Mouse (Mus musculus) intestine, embryonic 16.5 days (tissue): Measurements from ENCODE around the gene Rybp. TPM values are rescaled to one million over a fixed set of nuclear protein-coding genes. Genes with fewer than 3 reads are reported as not detected.

ENCODE experiments used
- ATAC-seq: fragments of 200-750 bp; cut with Nextera tagmentation; 2 replicates; pipeline ENCODE4 v1.8.0; 2017; ENCODE audit warnings: moderate TSS enrichment, moderate library complexity
- H3K27ac ChIP-seq: fragments of 300-500 bp; sonication (generic); 2 replicates; pipeline ENCODE4 v1.5.1; 2014; ENCODE audit warnings: mild to moderate bottlenecking, low read length
- H3K27me3 ChIP-seq: fragments of 300-500 bp; sonication (generic); replicated peaks from 2 replicates; pipeline ENCODE4 v1.6.1; 2014; ENCODE audit warnings: low read length, control low read depth, mixed read lengths; ENCODE audit not compliant: control insufficient read depth, insufficient read depth
- H3K36me3 ChIP-seq: fragments of 300-500 bp; sonication (generic); 2 replicates; pipeline ENCODE4 v1.6.1; 2014; ENCODE audit warnings: low read length, control low read depth; ENCODE audit not compliant: control insufficient read depth, insufficient read depth
- H3K4me1 ChIP-seq: fragments of 300-500 bp; sonication (generic); 2 replicates; pipeline ENCODE4 v1.6.1; 2014; ENCODE audit warnings: low read length, control low read depth, mixed read lengths; ENCODE audit not compliant: control insufficient read depth, insufficient read depth
- H3K4me2 ChIP-seq: fragments of 300-500 bp; sonication (generic); 2 replicates; pipeline ENCODE4 v1.6.1; 2014; ENCODE audit warnings: low read depth, low read length, control low read depth
- H3K4me3 ChIP-seq: fragments of 300-500 bp; sonication (generic); 2 replicates; pipeline ENCODE4 v1.5.1; 2014; ENCODE audit warnings: mild to moderate bottlenecking, low read length
- H3K9ac ChIP-seq: fragments of 300-500 bp; sonication (generic); 2 replicates; pipeline ENCODE4 v1.6.1; 2014; ENCODE audit warnings: low read depth, low read length
- H3K9me3 ChIP-seq: fragments of 300-500 bp; sonication (generic); 2 replicates; pipeline ENCODE4 v1.6.1; 2016; ENCODE audit warnings: low read length, control low read depth; ENCODE audit not compliant: control insufficient read depth
- WGBS: fragments of 180-500 bp; shearing (Covaris S2); extraction: QIAGEN DNeasy Blood & Tissue Kit; methylation state at CpG from one replicate; pipeline ENCODE4 v1.1.7; 2014; 5-methylcytosine and 5-hydroxymethylcytosine counted together
- polyA plus RNA-seq: library from polyadenylated mRNA; unstranded; fragments of >200 nt; fragmentation: Nextera tagmentation; extraction: Ambion mirVana; gene quantifications from 2 replicates; pipeline ENCODE4 v1.2.1, GENCODE M21; 2015

Rybp gene
- polyA plus RNA-seq, 1 experiment from 2014 or later = 6.0 TPM

GRCm38 (mm10) chr6:100218541-100219341 lies 68.5 kb downstream of the Rybp start:
- H3K4me2 ChIP-seq = no peak overlapping the region
- 52% methylated on average over 13 of the region's 13 CpGs for WGBS
- H3K27me3 ChIP-seq = no peaks in the 10 kb centered on the region
- H3K4me1 ChIP-seq = peaks cover 40% of the 10 kb centered on the region
- ATAC-seq = peak; percentile 15; the same call in 1 of the 2 replicates
- H3K36me3 ChIP-seq = no peaks in the 10 kb centered on the region
- no peak overlapping the region for H3K4me3 ChIP-seq
- H3K9ac ChIP-seq = 0 out of 2 replicates have a peak overlapping the region, but pooled peaks have one; percentile 13
- no peak overlapping the region for H3K27ac ChIP-seq
- no peaks in the 10 kb centered on the region for H3K9me3 ChIP-seq

GRCm38 (mm10) chr6:100217507-100217906 lies 69.8 kb downstream of the Rybp start:
- no peak for ATAC-seq
- Histone ChIP-seq H3K36me3 (no peaks in the 10 kb centered on the region), H3K4me3 (no peak overlapping the region), H3K27me3 (no peaks in the 10 kb centered on the region), H3K4me1 (peaks cover 49% of the 10 kb centered on the region), H3K9ac (no peak overlapping the region), H3K9me3 (no peaks in the 10 kb centered on the region), H3K27ac (no peak overlapping the region), H3K4me2 (no peak overlapping the region)
- 90% methylated on average over 8 of the region's 8 CpGs for WGBS

- H3K36me3 ChIP-seq = no peaks in the 10 kb centered on the region
- H3K4me1 ChIP-seq = peaks cover 46% of the 10 kb centered on the region
- no peak overlapping the region for H3K4me2 ChIP-seq
- no peak overlapping the region for H3K4me3 ChIP-seq
- WGBS = 71% methylated on average over 5 of the region's 5 CpGs
- no peaks in the 10 kb centered on the region for H3K9me3 ChIP-seq
- H3K9ac ChIP-seq = no peak overlapping the region
- no peaks in the 10 kb centered on the region for H3K27me3 ChIP-seq
- no peak overlapping the region for H3K27ac ChIP-seq
- ATAC-seq = no peak
These were observed 70.3 kb downstream of the Rybp start for GRCm38 (mm10) chr6:100216945-100217344.

GRCm38 (mm10) chr6:100215809-100216208 lies 71.5 kb downstream of the Rybp start:
- Histone ChIP-seq H3K27me3 (no peaks in the 10 kb centered on the region), H3K4me3 (no peak overlapping the region), H3K9ac (no peak overlapping the region), H3K27ac (no peak overlapping the region), H3K4me1 (peaks cover 41% of the 10 kb centered on the region), H3K9me3 (no peaks in the 10 kb centered on the region), H3K36me3 (no peaks in the 10 kb centered on the region), H3K4me2 (no peak overlapping the region)
- 55% methylated on average over 6 of the region's 6 CpGs for WGBS
- no peak for ATAC-seq

- H3K9me3 ChIP-seq = no peaks in the 10 kb centered on the region
- peaks cover 41% of the 10 kb centered on the region for H3K4me1 ChIP-seq
- no peaks in the 10 kb centered on the region for H3K36me3 ChIP-seq
- H3K27me3 ChIP-seq = no peaks in the 10 kb centered on the region
- 0 out of 2 replicates have a peak overlapping the region, but pooled peaks have one; percentile 5 for H3K4me2 ChIP-seq
- WGBS = 41% methylated on average over 13 of the region's 13 CpGs
- H3K27ac ChIP-seq = no peak overlapping the region
- peak; percentile 65 for ATAC-seq
- no peak overlapping the region for H3K4me3 ChIP-seq
- H3K9ac ChIP-seq = no peak overlapping the region; the same call in 1 of the 2 replicates
These were observed 73.0 kb downstream of the Rybp start for GRCm38 (mm10) chr6:100214132-100214913.

GRCm38 (mm10) chr6:100213596-100213995 lies 73.7 kb downstream of the Rybp start:
- H3K27me3 ChIP-seq = no peaks in the 10 kb centered on the region
- no peaks in the 10 kb centered on the region for H3K36me3 ChIP-seq
- H3K9ac ChIP-seq = no peak overlapping the region
- 74% methylated on average over 9 of the region's 9 CpGs for WGBS
- H3K9me3 ChIP-seq = no peaks in the 10 kb centered on the region
- H3K4me1 ChIP-seq = peaks cover 34% of the 10 kb centered on the region
- H3K27ac ChIP-seq = no peak overlapping the region
- no peak overlapping the region for H3K4me2 ChIP-seq
- no peak overlapping the region for H3K4me3 ChIP-seq
- ATAC-seq = no peak; the same call in 1 of the 2 replicates

- no peaks in the 10 kb centered on the region for H3K36me3 ChIP-seq
- H3K27me3 ChIP-seq = no peaks in the 10 kb centered on the region
- ATAC-seq = no peak; the same call in 1 of the 2 replicates
- H3K4me3 ChIP-seq = no peak overlapping the region
- no peak overlapping the region for H3K27ac ChIP-seq
- 38% methylated on average over 7 of the region's 7 CpGs for WGBS
- no peak overlapping the region for H3K4me2 ChIP-seq
- no peaks in the 10 kb centered on the region for H3K9me3 ChIP-seq
- no peak overlapping the region for H3K9ac ChIP-seq
- peaks cover 33% of the 10 kb centered on the region for H3K4me1 ChIP-seq
These were observed 74.5 kb downstream of the Rybp start for GRCm38 (mm10) chr6:100212820-100213219.

- Histone ChIP-seq H3K9me3 (no peaks in the 10 kb centered on the region), H3K4me1 (peaks cover 42% of the 10 kb centered on the region), H3K36me3 (no peaks in the 10 kb centered on the region), H3K27me3 (no peaks in the 10 kb centered on the region), H3K4me2 (no peak overlapping the region), H3K9ac (no peak overlapping the region), H3K4me3 (no peak overlapping the region), H3K27ac (no peak overlapping the region)
- 77% methylated on average over 3 of the region's 3 CpGs for WGBS
- no peak for ATAC-seq
These were observed 75.6 kb downstream of the Rybp start for GRCm38 (mm10) chr6:100211646-100212045.

- WGBS = 76% methylated on average over 1 of the region's 1 CpGs
- ATAC-seq = no peak
- Histone ChIP-seq H3K4me3 (no peak overlapping the region), H3K9ac (no peak overlapping the region), H3K36me3 (no peaks in the 10 kb centered on the region), H3K4me1 (peaks cover 36% of the 10 kb centered on the region), H3K9me3 (no peaks in the 10 kb centered on the region), H3K27ac (no peak overlapping the region), H3K27me3 (no peaks in the 10 kb centered on the region), H3K4me2 (no peak overlapping the region)
These were observed 76.8 kb downstream of the Rybp start for GRCm38 (mm10) chr6:100210517-100210916.
